ENCODE assay signal across 24 mouse cellular contexts in genomic region chr8:117479996-117480395, GRCm38 (mm10). TPM values are rescaled to one million over a fixed set of nuclear protein-coding genes. Genes with fewer than 3 reads are reported as not detected.
DNase-seq lines count a peak whose midpoint lies in the region; ATAC-seq and TF ChIP-seq lines count a peak whose summit lies in the region.
"Had no signal": no experiment of that assay in that cellular context is flagged by ENCODE, and none has a peak within 500 bp of the region (broad histone marks: within the 10 kb centered on the region; RNA-seq: fewer than 3 reads in every experiment).

No protein-coding gene starts in this region.

- H3K27me3 ChIP-seq in CH12.LX (replicated peaks) (no peaks in the 10 kb centered on the region), MEL (ENCODE audit: control insufficient read depth in 1 of 2, insufficient read depth in 2 of 2, low read length in 2 of 2) (no peaks in the 10 kb centered on the region)
- H3K27me3 ChIP-seq in splenic B cell, adult 2 months (ENCODE audit: control insufficient read depth, insufficient read depth, low read length, poor library complexity, severe bottlenecking), result no peaks in the 10 kb centered on the region
- H3K27me3 ChIP-seq in hindbrain, embryonic 13.5 days, result no peaks in the 10 kb centered on the region
- H3K27me3 ChIP-seq: embryonic facial prominence, embryonic 13.5 days; forebrain, embryonic 12.5 days; forebrain, embryonic 15.5 days; heart, embryonic 13.5 days; hindbrain, embryonic 15.5 days had no signal

- DNase-seq in 416B (ENCODE audit: low read depth) (peak; percentile 56), CH12.LX (ENCODE audit: extremely low read depth) (peak; percentile 84), MEL (ENCODE audit: low read depth, low spot score) (no peak)
- DNase-seq in splenic B cell, adult 2 months (ENCODE audit: low read depth, low spot score), result peak; percentile 59
- no peak for DNase-seq in left cerebral cortex, postnatal 25 days (ENCODE audit: low spot score in 2 of 2)
- DNase-seq in cerebellum, adult 11 months, result no peak
- DNase-seq: adrenal gland, postnatal 10 days; adrenal gland, postnatal 36 days; cerebellum, adult 2 months; cerebellum, postnatal 36 days; gastrocnemius, postnatal 25 days; heart, adult 18-20 months; heart, postnatal 14 days; heart, postnatal 4 days had no signal

- H3K27ac ChIP-seq in CH12.LX (ENCODE audit: insufficient read depth, low read depth) (peak overlapping the region; percentile 56), MEL (ENCODE audit: control insufficient read depth, low read depth, low read length) (no peak overlapping the region)
- no peak overlapping the region for H3K27ac ChIP-seq in hindbrain, embryonic 13.5 days
- H3K27ac ChIP-seq: embryonic facial prominence, embryonic 10.5 days; embryonic facial prominence, embryonic 13.5 days; forebrain, embryonic 12.5 days; forebrain, embryonic 15.5 days; heart, embryonic 10.5 days; heart, embryonic 13.5 days; hindbrain, embryonic 15.5 days had no signal

- H3K4me3 ChIP-seq in CH12.LX (replicated peaks in 1 of 3; ENCODE audit: low read depth in 2 of 3, low read length in 2 of 3, poor library complexity in 1 of 3) (no peak overlapping the region), MEL (ENCODE audit: control insufficient read depth in 1 of 2, insufficient read depth in 1 of 2, low read depth in 2 of 2, low read length in 2 of 2) (no peak overlapping the region)
- H3K4me3 ChIP-seq in hindbrain, embryonic 13.5 days, result no peak overlapping the region
- H3K4me3 ChIP-seq: embryonic facial prominence, embryonic 10.5 days; embryonic facial prominence, embryonic 13.5 days; erythroblast, embryonic 14.5 days; forebrain, embryonic 12.5 days; forebrain, embryonic 15.5 days; heart, embryonic 10.5 days; heart, embryonic 13.5 days; hindbrain, embryonic 15.5 days had no signal

- H3K4me2 ChIP-seq in CH12.LX (ENCODE audit: insufficient read depth, low read depth, poor library complexity, severe bottlenecking), result peak overlapping the region; percentile 52; the same call in 1 of the 2 replicates
- H3K4me2 ChIP-seq in hindbrain, embryonic 13.5 days, result no peak overlapping the region
- H3K4me2 ChIP-seq: embryonic facial prominence, embryonic 13.5 days; forebrain, embryonic 12.5 days; forebrain, embryonic 15.5 days; heart, embryonic 13.5 days; hindbrain, embryonic 15.5 days had no signal

- TF ChIP-seq RAD21 in CH12.LX (IDR thresholded peaks at IDR 0.05; ENCODE audit: low read depth, low read length) (no peak), MEL (IDR thresholded peaks at IDR 0.05; ENCODE audit: low read depth, low read length) (no peak)

- dilution Hi-C loops in CH12.LX (cut with MboI; ENCODE audit: extremely low pct_ligation_motif_present, extremely low pct_unique_long_range_greater_than_20kb, low sequenced_read_pairs), result no loop called here

- 95% methylated on average over 9 of the region's 9 CpGs for WGBS in hindbrain, embryonic 13.5 days

- ATAC-seq in hindbrain, embryonic 13.5 days (ENCODE audit: low FRiP score), result no peak
- ATAC-seq: forebrain, embryonic 15.5 days; intestine, postnatal 0 days had no signal

- no peaks in the 10 kb centered on the region for H3K9me3 ChIP-seq in CH12.LX (replicated peaks; ENCODE audit: low read length)
- no peaks in the 10 kb centered on the region for H3K9me3 ChIP-seq in MEL (replicated peaks; ENCODE audit: insufficient read depth, low read length)
- H3K9me3 ChIP-seq in hindbrain, embryonic 13.5 days, result 0 out of 2 replicates have a peak, but pooled peaks cover 6% of the 10 kb centered on the region
- H3K9me3 ChIP-seq: embryonic facial prominence, embryonic 10.5 days; forebrain, embryonic 12.5 days; forebrain, embryonic 15.5 days; hindbrain, embryonic 15.5 days had no signal

- TF ChIP-seq POLR2A in CH12.LX (IDR thresholded peaks at IDR 0.05; ENCODE audit: low read depth, low read length) (no peak), MEL (IDR thresholded peaks at IDR 0.05; ENCODE audit: control insufficient read depth in 1 of 2, insufficient read depth in 1 of 2, low read depth in 1 of 2, low read length in 2 of 2, poor library complexity in 1 of 2) (no peak)

- no peak overlapping the region for H3K9ac ChIP-seq in CH12.LX (ENCODE audit: insufficient read depth, low read depth)
- no peak overlapping the region for H3K9ac ChIP-seq in MEL (ENCODE audit: control insufficient read depth, low read depth, low read length, poor library complexity, severe bottlenecking)
- H3K9ac ChIP-seq in hindbrain, embryonic 13.5 days, result no peak overlapping the region
- H3K9ac ChIP-seq: embryonic facial prominence, embryonic 13.5 days; forebrain, embryonic 12.5 days; forebrain, embryonic 15.5 days; heart, embryonic 13.5 days; hindbrain, embryonic 15.5 days had no signal

- H3K36me3 ChIP-seq in CH12.LX (replicated peaks in 1 of 2; ENCODE audit: control insufficient read depth in 1 of 2, insufficient read depth in 1 of 2, low read length in 1 of 2) (no peaks in the 10 kb centered on the region), MEL (ENCODE audit: control insufficient read depth in 1 of 2, insufficient read depth in 2 of 2, low read length in 2 of 2) (peaks cover 0 to 16% of the 10 kb centered on the region in 2 experiments; a peak in 2 of 4 replicates)
- no peaks in the 10 kb centered on the region for H3K36me3 ChIP-seq in splenic B cell, adult 2 months (ENCODE audit: control insufficient read depth, insufficient read depth, low read length, poor library complexity, severe bottlenecking)
- H3K36me3 ChIP-seq in hindbrain, embryonic 13.5 days, result no peaks in the 10 kb centered on the region
- H3K36me3 ChIP-seq: embryonic facial prominence, embryonic 10.5 days; embryonic facial prominence, embryonic 13.5 days; forebrain, embryonic 12.5 days; forebrain, embryonic 15.5 days; heart, embryonic 10.5 days; heart, embryonic 13.5 days; hindbrain, embryonic 15.5 days had no signal

- in situ Hi-C loops in CH12.LX (cut with MboI; ENCODE audit: low pct_ligation_motif_present, low pct_unique_long_range_greater_than_20kb, low sequenced_read_pairs), result loop anchor here (10.0 kb wide), 1 partner anchor 485 kb away; the partner anchor contains the start of gene Gcsh

- intact Hi-C loops in left cerebral cortex, postnatal 25 days (cut with DNase I), result loop anchor here (10.0 kb wide), 2 partner anchors 495 to 535 kb away; partner anchors contain the start of gene Atmin

- H3K79me2 ChIP-seq in CH12.LX (replicated peaks; ENCODE audit: control insufficient read depth, extremely low read depth, insufficient read depth, poor library complexity, severe bottlenecking) (no peaks in the 10 kb centered on the region), MEL (ENCODE audit: control insufficient read depth, insufficient read depth, low read length, poor library complexity) (no peaks in the 10 kb centered on the region)

- TF ChIP-seq EP300 in CH12.LX (IDR thresholded peaks at IDR 0.05; ENCODE audit: low read length) (peak; percentile 66), MEL (IDR thresholded peaks at IDR 0.05; ENCODE audit: low read depth in 1 of 2, low read length in 2 of 2) (no peak)

- TF ChIP-seq CTCF in CH12.LX (conservative IDR thresholded peaks at IDR 0.05 in 1 of 2, IDR thresholded peaks at IDR 0.05 in 1 of 2; ENCODE audit: low read depth in 2 of 2, low read length in 2 of 2) (no peak), MEL (IDR thresholded peaks at IDR 0.05 in 2 of 3, conservative IDR thresholded peaks at IDR 0.05 in 1 of 3; ENCODE audit: control insufficient read depth in 1 of 3, insufficient read depth in 1 of 3, low read depth in 2 of 3, low read length in 3 of 3, poor library complexity in 1 of 3, severe bottlenecking in 1 of 3) (no peak)

- peaks cover 26 to 72% of the 10 kb centered on the region in 2 experiments for H3K4me1 ChIP-seq in CH12.LX (ENCODE audit: control insufficient read depth in 1 of 2, insufficient read depth in 2 of 2)
- peaks cover 8 to 23% of the 10 kb centered on the region in 2 experiments for H3K4me1 ChIP-seq in MEL (ENCODE audit: control insufficient read depth in 1 of 2, insufficient read depth in 2 of 2, low read length in 2 of 2)
- H3K4me1 ChIP-seq in hindbrain, embryonic 13.5 days (replicated peaks), result no peaks in the 10 kb centered on the region
- H3K4me1 ChIP-seq: embryonic facial prominence, embryonic 13.5 days; forebrain, embryonic 12.5 days; forebrain, embryonic 15.5 days; heart, embryonic 10.5 days; heart, embryonic 13.5 days; hindbrain, embryonic 15.5 days had no signal

TF ChIP-seq in CH12.LX, 34 proteins besides CTCF, POLR2A, EP300 and RAD21 (continues in another document):
- TF ChIP-seq USF2 (conservative IDR thresholded peaks at IDR 0.05; ENCODE audit: low read depth, low read length) (peak; percentile 79), SMC3 (IDR thresholded peaks at IDR 0.05; ENCODE audit: low read depth, low read length) (no peak), KAT2A (IDR thresholded peaks at IDR 0.05; ENCODE audit: insufficient replicate concordance, low read length) (no peak), NRF1 (IDR thresholded peaks at IDR 0.05; ENCODE audit: low read depth, low read length) (no peak), E2F4 (IDR thresholded peaks at IDR 0.05; ENCODE audit: insufficient replicate concordance, low read depth, low read length) (no peak), CHD2 (IDR thresholded peaks at IDR 0.05; ENCODE audit: low read length) (0 out of 2 replicates have a peak, but pooled peaks have one; percentile 6), NELFE (IDR thresholded peaks at IDR 0.05; ENCODE audit: low read depth, low read length) (no peak), POLR2AphosphoS2 (IDR thresholded peaks at IDR 0.05; ENCODE audit: low read depth, low read length) (no peak)

TF ChIP-seq in MEL, 35 proteins besides CTCF, POLR2A, EP300 and RAD21:
- TF ChIP-seq ZNF384 (IDR thresholded peaks at IDR 0.05; ENCODE audit: low read depth, low read length) (no peak), SMC3 (IDR thresholded peaks at IDR 0.05; ENCODE audit: low read depth, low read length) (no peak), ZC3H11A (IDR thresholded peaks at IDR 0.05; ENCODE audit: low read depth, low read length) (no peak), GABPA (IDR thresholded peaks at IDR 0.05; ENCODE audit: low read depth, low read length) (peak; percentile 56; the same call in 1 of the 2 replicates), RCOR1 (IDR thresholded peaks at IDR 0.05; ENCODE audit: low read depth, low read length) (no peak), HCFC1 (IDR thresholded peaks at IDR 0.05; ENCODE audit: low read depth, low read length) (no peak), POLR2AphosphoS2 (IDR thresholded peaks at IDR 0.05; ENCODE audit: low read length) (no peak), MYB (IDR thresholded peaks at IDR 0.05; ENCODE audit: low read depth, low read length) (no peak), E2F4 (IDR thresholded peaks at IDR 0.05; ENCODE audit: borderline replicate concordance, low read depth, low read length) (no peak)

RNA-seq across cellular contexts. Expression of gene Plcg2, which starts 18.1 kb away (rescaled TPM):
- total RNA-seq in CH12.LX (2012; rRNA removed), result 194 and 205 TPM in 2 replicates
- 129 and 139 TPM in 2 replicates for total RNA-seq in CH12.LX (2014; rRNA removed)
- polyA plus RNA-seq in CH12.LX (2012; ENCODE audit: insufficient read length, low read depth), result 177 and 196 TPM in 2 replicates
- 19.0 and 21.0 TPM in 2 replicates for total RNA-seq in MEL (2012; rRNA removed)
- polyA plus RNA-seq in MEL (2012; ENCODE audit: insufficient read depth in 1 of 2, insufficient read length in 2 of 2, low read depth in 1 of 2, low replicate concordance in 2 of 2, missing spikeins in 1 of 2), result 10 to 100 TPM; 23.3 to 78.7 TPM
- 1 to 10 TPM; 2.2 to 2.9 TPM for total RNA-seq in left cerebral cortex, postnatal 25 days (2021)
- 1.3 and 1.6 TPM in 2 replicates for polyA plus RNA-seq in hindbrain, embryonic 13.5 days (2015; fragmentation: Nextera tagmentation; extraction: Ambion mirVana)

Comparison
In these comparisons a context has a peak if more than half of its experiments do, and no peak if none do; other contexts are left out.
1. DNase-seq: peak in 416B (single experiment), CH12.LX (single experiment) and splenic B cell, adult 2 months (single experiment); none in MEL (single experiment), left cerebral cortex, postnatal 25 days (0 of 2) and cerebellum, adult 11 months (single experiment).